In the genomic region with DNA sequence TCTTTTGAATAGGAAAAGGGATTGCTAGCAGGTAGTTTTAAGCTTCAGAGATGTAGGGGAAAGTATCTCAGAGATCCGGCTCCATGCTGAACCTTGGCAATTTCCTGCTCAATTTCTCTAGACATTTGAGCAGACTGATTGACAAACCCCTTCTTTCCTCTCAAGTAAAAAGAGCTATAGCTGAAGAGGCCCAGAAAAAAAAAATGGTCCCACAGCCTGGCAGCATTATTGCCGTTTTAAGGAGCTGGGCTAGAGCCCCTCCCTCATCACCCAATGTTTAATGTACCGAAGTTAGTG, we compare ENCODE assay signal across 8 mouse cellular contexts. TPM values are rescaled to one million over a fixed set of nuclear protein-coding genes. Genes with fewer than 3 reads are reported as not detected.
DNase-seq lines count a peak whose midpoint lies in the region; ATAC-seq and TF ChIP-seq lines count a peak whose summit lies in the region.

No protein-coding gene starts in this region.

- 0 out of 2 replicates have a peak, but pooled peaks cover 2% of the 10 kb centered on the region for H3K4me1 ChIP-seq in embryonic fibroblast, embryonic 13.5 days (ENCODE audit: control insufficient read depth, insufficient read depth, low read length)
- peaks cover 35% of the 10 kb centered on the region for H3K4me1 ChIP-seq in limb, embryonic 10.5 days
- peaks cover 5% of the 10 kb centered on the region for H3K4me1 ChIP-seq in neural tube, embryonic 14.5 days (ENCODE audit: control insufficient read depth, insufficient read depth, low read length)

- no peak overlapping the region for H3K9ac ChIP-seq in neural tube, embryonic 14.5 days (replicated peaks; ENCODE audit: low read depth, low read length)

- TF ChIP-seq POLR2A in embryonic fibroblast, embryonic 13.5 days (IDR thresholded peaks at IDR 0.05; ENCODE audit: low read depth, low read length), result peak; percentile 46; the same call in 1 of the 2 replicates

- intact Hi-C loops in left cerebral cortex, adult 2 months (cut with DNase I), result no loop called here
- intact Hi-C loops in left cerebral cortex, postnatal 4 days (cut with DNase I), result no loop called here

- H3K9me3 ChIP-seq in limb, embryonic 10.5 days (replicated peaks), result no peaks in the 10 kb centered on the region
- no peaks in the 10 kb centered on the region for H3K9me3 ChIP-seq in neural tube, embryonic 14.5 days (ENCODE audit: control insufficient read depth, low read length)

- H3K27me3 ChIP-seq in limb, embryonic 10.5 days (ENCODE audit: low read depth, poor library complexity, severe bottlenecking), result no peaks in the 10 kb centered on the region
- H3K27me3 ChIP-seq in neural tube, embryonic 14.5 days (ENCODE audit: control insufficient read depth, insufficient read depth, low read length), result no peaks in the 10 kb centered on the region; the same call in 1 of the 2 replicates

- H3K27ac ChIP-seq in left cerebral cortex, adult 2 months, result peak overlapping the region; percentile 58
- peak overlapping the region; percentile 68 for H3K27ac ChIP-seq in embryonic fibroblast, embryonic 13.5 days (ENCODE audit: insufficient read depth, low read length)
- peak overlapping the region; percentile 96 for H3K27ac ChIP-seq in limb, embryonic 10.5 days
- peak overlapping the region; percentile 76 for H3K27ac ChIP-seq in neural tube, embryonic 14.5 days (ENCODE audit: low read depth, low read length)

- no peak for DNase-seq in left cerebral cortex, adult 2 months (ENCODE audit: extremely low spot score in 1 of 2, low spot score in 2 of 2)
- no peak for DNase-seq in left cerebral cortex, postnatal 4 days
- no peak for DNase-seq in limb, embryonic 10.5 days (ENCODE audit: low spot score)
- DNase-seq in urinary bladder, postnatal 14 days (ENCODE audit: low spot score), result no peak
- no peak for DNase-seq in thymus, postnatal 36 days

- no peak for ATAC-seq in neural tube, embryonic 14.5 days (ENCODE audit: low read depth)
- ATAC-seq in megakaryocyte-erythroid progenitor cell, adult 5-6 weeks (replicated peaks; ENCODE audit: low FRiP score, low TSS enrichment, poor library complexity, severe bottlenecking), result no peak

- peak overlapping the region; percentile 41; the same call in 1 of the 2 replicates for H3K4me2 ChIP-seq in neural tube, embryonic 14.5 days (ENCODE audit: low read depth, low read length)

- TF ChIP-seq CTCF in left cerebral cortex, adult 2 months (IDR thresholded peaks at IDR 0.05), result no peak
- TF ChIP-seq CTCF in embryonic fibroblast, embryonic 13.5 days (IDR thresholded peaks at IDR 0.05; ENCODE audit: borderline replicate concordance, insufficient read depth, low read length), result no peak

- H3K36me3 ChIP-seq in limb, embryonic 10.5 days, result 0 out of 2 replicates have a peak, but pooled peaks cover under 1% of the 10 kb centered on the region
- H3K36me3 ChIP-seq in neural tube, embryonic 14.5 days (ENCODE audit: control insufficient read depth, insufficient read depth, low read length), result no peaks in the 10 kb centered on the region

- 5% methylated on average over 3 of the region's 3 CpGs for WGBS in limb, embryonic 10.5 days
- 1% methylated on average over 3 of the region's 3 CpGs for WGBS in neural tube, embryonic 14.5 days

- H3K4me3 ChIP-seq in left cerebral cortex, adult 2 months, result peak overlapping the region; percentile 28
- no peak overlapping the region for H3K4me3 ChIP-seq in embryonic fibroblast, embryonic 13.5 days (ENCODE audit: insufficient read depth, low read length)
- peak overlapping the region; percentile 72 for H3K4me3 ChIP-seq in limb, embryonic 10.5 days
- peak overlapping the region; percentile 20; the same call in 1 of the 2 replicates for H3K4me3 ChIP-seq in neural tube, embryonic 14.5 days (ENCODE audit: low read depth, low read length)

RNA-seq across cellular contexts. Expression of a gene that starts 2.0 kb away (rescaled TPM):
- 100 to 1,000 TPM; 114 to 121 TPM for total RNA-seq in left cerebral cortex, adult 2 months (2021)
- total RNA-seq in left cerebral cortex, postnatal 4 days (2021), result 100 to 1,000 TPM; 113 to 119 TPM
- 22.1 and 25.9 TPM in 2 replicates for polyA plus RNA-seq in embryonic fibroblast, embryonic 13.5 days (2011; ENCODE audit: insufficient read length, low read depth, missing spikeins)
- 13.0 and 15.2 TPM in 2 replicates for polyA plus RNA-seq in limb, embryonic 10.5 days (2016; fragmentation: Nextera tagmentation; extraction: Ambion mirVana)
- polyA plus RNA-seq in neural tube, embryonic 14.5 days (2014; fragmentation: Nextera tagmentation; extraction: Ambion mirVana), result 32.2 and 37.5 TPM in 2 replicates
- 20.8 and 22.3 TPM in 2 replicates for total RNA-seq in megakaryocyte-erythroid progenitor cell, adult 5-6 weeks (2014; fragmentation: Nextera tagmentation)
- 9.9 and 18.2 TPM in 2 replicates for total RNA-seq in megakaryocyte-erythroid progenitor cell, adult 5-6 weeks (2017)

Comparison
In these comparisons a context has a peak if more than half of its experiments do, and no peak if none do; other contexts are left out.
1. RNA of a gene that starts 2.0 kb away (total RNA-seq): 114 to 121 TPM in left cerebral cortex, adult 2 months and 113 to 119 TPM in left cerebral cortex, postnatal 4 days; 9.9 to 22.3 TPM in megakaryocyte-erythroid progenitor cell, adult 5-6 weeks; every median in the first group is over 4 times any median in the second.
2. Peak in every context shown above with its lines, with median percentiles within 50 percentile points of each other: H3K27ac ChIP-seq.